Mouse (Mus musculus) limb, embryonic 11.5 days (tissue): ENCODE measurements around the gene Brix1. TPM values are rescaled to one million over a fixed set of nuclear protein-coding genes. Genes with fewer than 3 reads are reported as not detected.

Experiments used
- ATAC-seq: fragments of 200-750 bp; cut with Nextera tagmentation; 2 replicates; pipeline ENCODE4 v1.8.0; 2017; ENCODE audit warnings: low read depth; ENCODE audit not compliant: insufficient number of reproducible peaks, low FRiP score, low TSS enrichment
- DNase-seq: peaks from one replicate; pipeline ENCODE4 v3.0.0-alpha.2; 2015; ENCODE audit warnings: low spot score
- H3K27ac ChIP-seq: fragments of 300-500 bp; sonication (generic); replicated peaks from 2 replicates; pipeline ENCODE4 v1.5.1; 2014; ENCODE audit warnings: low read depth, mild to moderate bottlenecking, low read length
- H3K27me3 ChIP-seq: fragments of 300-500 bp; sonication (generic); 2 replicates; pipeline ENCODE4 v1.6.1; 2014; ENCODE audit warnings: mild to moderate bottlenecking, low read length, mixed read lengths; ENCODE audit not compliant: control insufficient read depth, insufficient read depth
- H3K36me3 ChIP-seq: fragments of 300-500 bp; sonication (generic); 2 replicates; pipeline ENCODE4 v1.6.1; 2014; ENCODE audit warnings: mild to moderate bottlenecking, low read length, moderate library complexity, mixed read lengths; ENCODE audit not compliant: control insufficient read depth, insufficient read depth
- H3K4me1 ChIP-seq: fragments of 300-500 bp; sonication (generic); 2 replicates; pipeline ENCODE4 v1.6.1; 2014; ENCODE audit warnings: low read length, mixed read lengths; ENCODE audit not compliant: control insufficient read depth, insufficient read depth
- H3K4me2 ChIP-seq: fragments of 300-500 bp; sonication (generic); 2 replicates; pipeline ENCODE4 v1.6.1; 2014; ENCODE audit warnings: low read depth, mild to moderate bottlenecking, moderate library complexity; ENCODE audit not compliant: severe bottlenecking
- H3K4me3 ChIP-seq: fragments of 300-500 bp; sonication (generic); 2 replicates; pipeline ENCODE4 v1.5.1; 2014; ENCODE audit warnings: low read depth, low read length
- H3K9ac ChIP-seq: fragments of 300-500 bp; sonication (generic); 2 replicates; pipeline ENCODE4 v1.6.1; 2014; ENCODE audit warnings: mild to moderate bottlenecking, low read length
- H3K9me3 ChIP-seq: fragments of 300-500 bp; sonication (generic); 2 replicates; pipeline ENCODE4 v1.6.1; 2016; ENCODE audit warnings: low read length; ENCODE audit not compliant: control insufficient read depth
- WGBS: fragments of 180-500 bp; shearing (Covaris S2); extraction: QIAGEN DNeasy Blood & Tissue Kit; methylation state at CpG from one replicate; pipeline ENCODE4 v1.1.7; 2014; 5-methylcytosine and 5-hydroxymethylcytosine counted together
- polyA plus RNA-seq: library from polyadenylated mRNA; unstranded; fragments of >200 nt; fragmentation: Nextera tagmentation; extraction: Ambion mirVana; gene quantifications from 2 replicates; pipeline ENCODE4 v1.2.1, GENCODE M21; 2014

Gene Brix1
- polyA plus RNA-seq, 1 experiment from 2014 or later = 146 TPM

DNA sequence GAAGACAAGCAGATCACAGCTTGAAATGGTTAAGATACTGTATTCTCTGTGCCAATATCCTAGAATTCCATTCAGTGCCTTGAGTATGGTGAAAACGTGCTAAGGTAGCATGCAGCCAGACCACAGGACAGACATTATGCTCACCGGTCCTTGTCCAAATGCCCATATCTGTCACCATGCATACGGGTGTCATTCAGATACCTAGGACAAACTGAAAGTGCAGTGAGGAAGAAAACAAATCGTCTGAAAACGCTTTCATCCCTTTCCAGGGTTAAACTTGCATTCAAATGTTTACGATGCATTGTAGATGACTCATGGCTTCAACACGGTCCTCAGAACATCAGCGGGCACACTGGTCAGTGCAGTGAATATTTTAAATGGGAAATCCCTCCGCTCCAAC lies 44.3 kb downstream of the Brix1 start:
- no peak overlapping the region for H3K4me2 ChIP-seq
- no peak overlapping the region for H3K9ac ChIP-seq
- no peak for ATAC-seq
- no peak overlapping the region for H3K27ac ChIP-seq
- WGBS = 92% methylated on average over 9 of the region's 9 CpGs
- H3K27me3 ChIP-seq = no peaks in the 10 kb centered on the region
- no peaks in the 10 kb centered on the region; the same call in 1 of the 2 replicates for H3K9me3 ChIP-seq
- H3K36me3 ChIP-seq = no peaks in the 10 kb centered on the region
- DNase-seq = no peak
- no peak overlapping the region for H3K4me3 ChIP-seq
- no peaks in the 10 kb centered on the region for H3K4me1 ChIP-seq

DNA sequence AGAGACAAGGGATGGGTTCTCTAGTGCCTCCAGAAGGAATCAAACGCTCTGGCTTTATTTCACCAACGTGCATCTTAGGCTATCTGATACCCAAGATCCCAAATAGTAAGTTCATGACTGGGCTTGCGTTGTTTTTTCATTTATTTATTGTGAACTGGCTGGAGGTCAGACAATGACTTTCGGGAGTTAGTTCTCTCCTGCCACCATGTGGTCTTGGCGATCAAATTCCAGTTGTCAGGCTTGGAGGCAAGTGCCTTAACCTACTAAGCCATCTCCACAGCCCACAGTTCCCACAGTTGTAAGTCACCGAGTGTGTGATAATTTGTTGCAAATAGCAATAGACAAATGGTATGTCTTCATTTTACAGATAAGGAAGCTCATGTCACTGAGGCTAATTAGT lies 45.8 kb downstream of the Brix1 start:
- no peak for ATAC-seq

GRCm38 (mm10) chr15:10436893-10437292 lies 48.9 kb downstream of the Brix1 start:
- ATAC-seq (no peak), DNase-seq (no peak)
- Histone ChIP-seq H3K27me3 (no peaks in the 10 kb centered on the region), H3K9ac (no peak overlapping the region), H3K4me1 (no peaks in the 10 kb centered on the region), H3K27ac (no peak overlapping the region), H3K4me2 (no peak overlapping the region), H3K4me3 (no peak overlapping the region), H3K36me3 (no peaks in the 10 kb centered on the region), H3K9me3 (no peaks in the 10 kb centered on the region; the same call in 1 of the 2 replicates)
- WGBS = 81% methylated on average over 1 of the region's 1 CpGs

More for the DNA sequence above, 45.8 kb downstream of the Brix1 start:
- WGBS = 87% methylated on average over 6 of the region's 6 CpGs
- Histone ChIP-seq H3K4me2 (no peak overlapping the region), H3K4me1 (no peaks in the 10 kb centered on the region), H3K27ac (no peak overlapping the region), H3K27me3 (no peaks in the 10 kb centered on the region), H3K36me3 (no peaks in the 10 kb centered on the region), H3K9me3 (no peaks in the 10 kb centered on the region; the same call in 1 of the 2 replicates), H3K4me3 (no peak overlapping the region), H3K9ac (no peak overlapping the region)
- no peak for DNase-seq

- DNase-seq = no peak
- ATAC-seq = no peak
- Histone ChIP-seq H3K9ac (no peak overlapping the region), H3K27ac (no peak overlapping the region), H3K4me1 (no peaks in the 10 kb centered on the region), H3K9me3 (no peaks in the 10 kb centered on the region), H3K4me2 (no peak overlapping the region), H3K27me3 (no peaks in the 10 kb centered on the region), H3K36me3 (no peaks in the 10 kb centered on the region), H3K4me3 (no peak overlapping the region)
- 90% methylated on average over 13 of the region's 13 CpGs for WGBS
Observed at GRCm38 (mm10) chr15:10426545-10427266, 59.0 kb downstream of the Brix1 start.

GRCm38 (mm10) chr15:10426124-10426523 lies 59.6 kb downstream of the Brix1 start:
- no peak for ATAC-seq
- no peak for DNase-seq
- no peaks in the 10 kb centered on the region for H3K36me3 ChIP-seq
- H3K9ac ChIP-seq = no peak overlapping the region
- H3K4me2 ChIP-seq = no peak overlapping the region
- 90% methylated on average over 6 of the region's 6 CpGs for WGBS
- H3K9me3 ChIP-seq = no peaks in the 10 kb centered on the region
- no peak overlapping the region for H3K4me3 ChIP-seq
- no peaks in the 10 kb centered on the region for H3K4me1 ChIP-seq
- H3K27ac ChIP-seq = no peak overlapping the region
- no peaks in the 10 kb centered on the region for H3K27me3 ChIP-seq

Other genes with a start within 250 kb of the Brix1 start
- gene Gm21973, start 160.6 kb downstream of the Brix1 start, polyA plus RNA-seq = not detected in 2 replicates
- gene Agxt2, start 127.4 kb downstream of the Brix1 start, polyA plus RNA-seq = not detected in 2 replicates
- gene Dnajc21, start 15.4 kb downstream of the Brix1 start, polyA plus RNA-seq = 18.3 and 20.8 TPM in 2 replicates
- gene Rad1, start 71 bp upstream of the Brix1 start, polyA plus RNA-seq = 33.6 and 39.1 TPM in 2 replicates
- gene Ttc23l, start 72.7 kb upstream of the Brix1 start, polyA plus RNA-seq = not detected in 2 replicates
- gene Rai14, start 228.7 kb upstream of the Brix1 start, polyA plus RNA-seq = 70.8 and 71.9 TPM in 2 replicates